Mouse (Mus musculus): ENCODE data around the gene Slc46a3. TPM values are rescaled to one million over a fixed set of nuclear protein-coding genes. Genes with fewer than 3 reads are reported as not detected.
"Not testable (repeated sequence)": the region's sequence is repeated elsewhere in the genome, so short reads cannot be mapped to it uniquely, and the experiment has no call there.

Slc46a3 gene
- polyA plus RNA-seq, 1 experiment from 2014 or later, result 2.9 TPM

DNA sequence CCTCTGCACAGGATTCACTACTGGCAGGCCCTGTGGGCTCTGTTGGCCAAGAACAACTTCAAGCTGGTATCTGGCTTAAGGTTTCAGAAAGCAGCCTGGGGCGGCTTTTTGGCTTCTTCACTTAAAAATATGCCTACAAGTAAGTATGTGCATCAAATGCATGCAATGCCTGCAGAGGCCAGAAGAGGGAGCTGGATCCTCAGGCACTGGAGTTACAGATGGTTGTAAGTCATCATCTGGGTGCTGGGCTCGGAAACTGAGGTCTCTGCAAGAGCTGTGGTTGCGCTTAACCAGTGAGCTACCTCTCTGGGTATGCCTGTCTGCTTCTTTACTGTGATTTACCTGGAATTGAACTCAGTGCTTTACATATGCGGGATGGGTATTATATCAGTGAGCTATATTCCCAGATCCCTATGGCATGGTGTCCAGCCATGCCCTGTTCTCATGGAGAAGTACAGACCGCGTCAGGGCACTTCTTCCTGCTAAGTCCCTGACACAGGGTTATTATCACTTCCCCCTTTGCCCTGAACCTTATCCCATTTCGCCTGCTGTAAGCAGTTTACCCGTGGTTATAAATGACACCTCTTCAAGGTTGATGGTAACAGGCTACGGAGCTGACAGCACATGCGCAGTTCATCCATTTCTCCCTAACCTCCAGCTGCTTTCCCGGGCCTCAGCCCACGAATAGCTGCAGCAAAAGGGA lies 16.3 kb upstream of the Slc46a3 start:
- H3K4me2 ChIP-seq, result no peak overlapping the region
- H3K4me3 ChIP-seq, result no peak overlapping the region
- H3K4me1 ChIP-seq, result peaks cover 9% of the 10 kb centered on the region; the same call in 1 of the 2 replicates
- no peaks in the 10 kb centered on the region for H3K36me3 ChIP-seq
- H3K27me3 ChIP-seq, result no peaks in the 10 kb centered on the region
- 74% methylated on average over 12 of the region's 12 CpGs for WGBS
- no peaks in the 10 kb centered on the region for H3K9me3 ChIP-seq
- ATAC-seq (ENCODE audit: insufficient number of reproducible peaks, low FRiP score, low TSS enrichment, low read depth), result no peak
- no peak overlapping the region for H3K27ac ChIP-seq
- no peak overlapping the region for H3K9ac ChIP-seq

DNA sequence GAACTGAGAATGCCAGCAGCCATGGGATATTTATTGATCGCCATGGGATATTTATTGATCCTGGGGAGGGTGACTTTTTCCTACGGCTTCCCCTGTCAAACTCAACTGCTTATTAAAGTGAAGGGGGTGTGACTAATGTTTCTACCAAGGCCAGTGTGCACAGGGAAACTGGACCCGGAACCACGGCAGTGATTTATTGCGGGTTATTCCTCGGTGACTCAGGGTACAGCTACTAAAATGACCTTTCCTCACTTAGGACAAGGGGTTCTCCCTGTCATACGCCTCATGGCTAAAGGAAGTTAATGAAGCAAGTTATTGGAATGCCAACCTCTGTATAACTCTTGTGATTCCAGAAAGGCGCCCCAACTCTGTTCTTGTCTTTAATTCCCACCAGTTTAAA lies 13.2 kb upstream of the Slc46a3 start:
- H3K9ac ChIP-seq, result no peak overlapping the region
- no peak overlapping the region for H3K27ac ChIP-seq
- H3K27me3 ChIP-seq, result no peaks in the 10 kb centered on the region
- H3K4me2 ChIP-seq, result no peak overlapping the region
- WGBS, result 78% methylated on average over 8 of the region's 8 CpGs
- no peak overlapping the region for H3K4me3 ChIP-seq
- H3K4me1 ChIP-seq, result no peaks in the 10 kb centered on the region
- no peak for ATAC-seq (ENCODE audit: insufficient number of reproducible peaks, low FRiP score, low TSS enrichment, low read depth)
- no peaks in the 10 kb centered on the region for H3K36me3 ChIP-seq
- no peaks in the 10 kb centered on the region for H3K9me3 ChIP-seq

- Histone ChIP-seq H3K4me3 (no peak overlapping the region), H3K4me1 (no peaks in the 10 kb centered on the region), H3K27ac (no peak overlapping the region), H3K27me3 (no peaks in the 10 kb centered on the region), H3K36me3 (no peaks in the 10 kb centered on the region), H3K4me2 (no peak overlapping the region), H3K9ac (no peak overlapping the region), H3K9me3 (no peaks in the 10 kb centered on the region)
- WGBS, result 47% methylated on average over 11 of the region's 11 CpGs
- no peak for ATAC-seq (ENCODE audit: insufficient number of reproducible peaks, low FRiP score, low TSS enrichment, low read depth)
Observed at GRCm38 (mm10) chr5:147907144-147907543, 12.5 kb upstream of the Slc46a3 start.

DNA sequence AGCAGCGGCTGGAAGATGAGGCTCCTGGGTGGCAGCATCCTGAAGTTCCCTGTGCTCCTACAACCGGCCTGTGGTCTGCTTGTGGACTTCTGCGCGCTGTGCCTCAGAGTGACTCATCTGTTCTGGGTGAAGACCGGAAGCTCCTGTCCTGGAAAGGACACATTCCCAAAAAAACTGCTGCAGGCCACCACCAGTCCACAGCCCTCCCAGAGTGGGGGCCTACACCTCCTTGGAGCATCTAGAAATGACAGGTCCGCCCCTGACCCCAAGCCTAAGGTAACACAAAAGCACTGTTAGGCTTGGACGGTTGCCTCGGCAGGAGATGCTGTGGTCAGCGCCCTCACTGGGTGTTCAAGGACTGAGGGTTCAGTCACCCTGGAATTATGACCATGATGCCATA lies 8.6 kb upstream of the Slc46a3 start:
- Histone ChIP-seq H3K4me2 (no peak overlapping the region), H3K4me3 (no peak overlapping the region), H3K9ac (no peak overlapping the region), H3K27ac (no peak overlapping the region), H3K4me1 (no peaks in the 10 kb centered on the region), H3K9me3 (no peaks in the 10 kb centered on the region), H3K36me3 (no peaks in the 10 kb centered on the region), H3K27me3 (no peaks in the 10 kb centered on the region)
- 88% methylated on average over 9 of the region's 9 CpGs for whole genome bisulfite sequencing
- ATAC-seq (ENCODE audit: insufficient number of reproducible peaks, low FRiP score, low TSS enrichment, low read depth), result no peak

DNA sequence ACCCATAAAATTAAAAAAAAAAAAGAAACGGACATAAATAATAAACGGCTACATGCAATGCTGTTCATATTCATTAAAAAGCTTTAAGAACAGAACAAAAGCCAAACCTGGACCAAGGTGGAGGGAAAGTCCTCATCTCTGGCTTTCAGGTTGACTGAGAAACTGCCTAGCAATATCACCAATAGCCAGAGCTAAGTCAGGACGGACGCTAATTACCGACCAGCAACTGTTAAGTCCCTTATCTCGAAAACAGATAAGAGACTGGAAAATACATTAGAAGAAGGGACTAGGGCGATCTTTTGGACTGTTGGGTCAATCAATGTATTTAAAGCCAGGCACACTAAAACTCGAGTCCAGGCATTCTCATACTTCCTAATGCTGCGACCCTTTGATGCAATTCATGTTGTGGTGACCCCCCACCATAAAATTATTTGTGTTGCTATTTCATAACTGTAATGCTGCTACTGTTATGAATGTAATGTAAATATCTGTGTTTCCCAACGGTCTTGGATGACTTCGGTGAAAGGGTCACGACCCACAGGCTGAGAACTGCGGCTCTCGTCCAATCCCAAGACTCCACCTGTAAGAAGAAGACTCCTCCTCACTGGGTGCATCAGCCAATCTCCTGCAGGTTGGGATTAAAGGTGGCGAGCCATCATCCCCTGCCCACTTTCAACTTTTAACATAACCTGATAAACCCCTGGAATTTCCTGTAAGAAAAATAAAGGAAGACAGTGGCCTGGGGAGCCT lies 7.6 kb upstream of the Slc46a3 start:
- H3K36me3 ChIP-seq, result no peaks in the 10 kb centered on the region
- no peaks in the 10 kb centered on the region for H3K9me3 ChIP-seq
- 79% methylated on average over 15 of the region's 15 CpGs for WGBS
- H3K4me3 ChIP-seq, result no peak overlapping the region
- H3K9ac ChIP-seq, result no peak overlapping the region
- H3K4me2 ChIP-seq, result no peak overlapping the region
- no peak overlapping the region for H3K27ac ChIP-seq
- no peaks in the 10 kb centered on the region for H3K27me3 ChIP-seq
- H3K4me1 ChIP-seq, result no peaks in the 10 kb centered on the region
- no peak for ATAC-seq (ENCODE audit: insufficient number of reproducible peaks, low FRiP score, low TSS enrichment, low read depth)

DNA sequence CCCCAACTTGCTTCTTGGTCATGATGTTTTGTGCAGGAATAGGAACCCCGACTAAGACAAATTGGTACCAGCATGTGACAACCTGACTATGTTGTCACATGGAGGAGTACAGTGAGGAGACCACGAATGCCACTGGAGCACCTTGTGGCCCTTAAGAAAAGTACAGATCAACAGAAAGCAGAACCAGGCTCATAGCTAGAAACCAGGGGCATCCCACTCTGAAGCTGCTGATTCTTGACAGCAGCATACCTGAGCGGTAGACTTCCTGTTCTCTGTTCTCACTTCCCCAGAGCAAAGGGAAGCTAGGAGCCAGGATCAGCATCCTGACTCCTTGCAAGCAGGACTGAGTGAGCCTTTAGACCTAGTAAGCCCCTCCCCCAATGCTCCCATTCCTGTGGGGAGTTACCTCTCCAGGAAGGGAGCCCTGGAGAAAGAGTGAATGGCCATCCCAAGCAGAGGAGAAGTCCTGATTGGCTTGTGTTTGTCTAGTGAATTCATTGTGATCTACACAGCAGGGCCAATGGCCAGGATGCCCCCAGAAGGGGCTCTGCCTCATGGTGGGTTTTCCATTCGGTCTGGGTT lies 4.4 kb upstream of the Slc46a3 start:
- H3K27ac ChIP-seq, result no peak overlapping the region
- 62% methylated on average over 4 of the region's 4 CpGs for WGBS

GRCm38 (mm10) chr5:147898254-147898653 lies 3.6 kb upstream of the Slc46a3 start:
- no peaks in the 10 kb centered on the region for H3K36me3 ChIP-seq
- H3K9ac ChIP-seq, result no peak overlapping the region
- no peak for ATAC-seq (ENCODE audit: insufficient number of reproducible peaks, low FRiP score, low TSS enrichment, low read depth)
- peaks cover 17% of the 10 kb centered on the region for H3K27me3 ChIP-seq
- no peak overlapping the region for H3K4me2 ChIP-seq
- no peak overlapping the region for H3K27ac ChIP-seq
- H3K9me3 ChIP-seq, result no peaks in the 10 kb centered on the region
- H3K4me1 ChIP-seq, result peaks cover 11% of the 10 kb centered on the region; the same call in 1 of the 2 replicates
- 74% methylated on average over 1 of the region's 2 CpGs for WGBS
- no peak overlapping the region for H3K4me3 ChIP-seq

More for the DNA sequence above, 4.4 kb upstream of the Slc46a3 start:
- Histone ChIP-seq H3K9me3 (no peaks in the 10 kb centered on the region), H3K36me3 (no peaks in the 10 kb centered on the region), H3K27me3 (peaks cover 10% of the 10 kb centered on the region), H3K4me3 (no peak overlapping the region), H3K4me1 (peaks cover 8% of the 10 kb centered on the region; the same call in 1 of the 2 replicates), H3K9ac (no peak overlapping the region), H3K4me2 (no peak overlapping the region)
- ATAC-seq (ENCODE audit: insufficient number of reproducible peaks, low FRiP score, low TSS enrichment, low read depth), result no peak

DNA sequence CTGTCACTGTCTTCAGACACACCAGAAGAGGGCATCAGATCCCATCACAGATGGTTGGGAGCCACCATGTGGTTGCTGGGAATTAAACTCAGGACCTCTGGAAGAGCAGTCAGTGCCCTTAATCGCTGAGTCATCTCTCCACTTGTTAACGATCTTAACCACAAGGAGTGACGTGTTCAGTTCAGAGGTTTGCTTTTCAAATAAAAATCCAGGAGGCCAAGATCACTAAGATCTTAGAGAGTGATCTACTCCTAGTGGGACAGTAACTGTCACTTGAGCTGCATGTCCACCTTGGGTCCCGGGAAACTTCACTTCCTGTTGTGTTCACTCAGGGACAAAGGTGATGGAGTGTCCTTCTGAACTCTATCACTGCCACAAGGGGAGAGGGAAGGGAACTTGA lies 1.9 kb upstream of the Slc46a3 start:
- H3K4me2 ChIP-seq; H3K9me3 ChIP-seq; H3K9ac ChIP-seq; ATAC-seq (ENCODE audit: insufficient number of reproducible peaks, low FRiP score, low TSS enrichment, low read depth); H3K27ac ChIP-seq; H3K36me3 ChIP-seq; H3K4me3 ChIP-seq: not testable (repeated sequence)
- Histone ChIP-seq H3K4me1 (peaks cover 11% of the 10 kb centered on the region; the same call in 1 of the 2 replicates), H3K27me3 (peaks cover 28% of the 10 kb centered on the region)
- 65% methylated on average over 4 of the region's 4 CpGs for WGBS

DNA sequence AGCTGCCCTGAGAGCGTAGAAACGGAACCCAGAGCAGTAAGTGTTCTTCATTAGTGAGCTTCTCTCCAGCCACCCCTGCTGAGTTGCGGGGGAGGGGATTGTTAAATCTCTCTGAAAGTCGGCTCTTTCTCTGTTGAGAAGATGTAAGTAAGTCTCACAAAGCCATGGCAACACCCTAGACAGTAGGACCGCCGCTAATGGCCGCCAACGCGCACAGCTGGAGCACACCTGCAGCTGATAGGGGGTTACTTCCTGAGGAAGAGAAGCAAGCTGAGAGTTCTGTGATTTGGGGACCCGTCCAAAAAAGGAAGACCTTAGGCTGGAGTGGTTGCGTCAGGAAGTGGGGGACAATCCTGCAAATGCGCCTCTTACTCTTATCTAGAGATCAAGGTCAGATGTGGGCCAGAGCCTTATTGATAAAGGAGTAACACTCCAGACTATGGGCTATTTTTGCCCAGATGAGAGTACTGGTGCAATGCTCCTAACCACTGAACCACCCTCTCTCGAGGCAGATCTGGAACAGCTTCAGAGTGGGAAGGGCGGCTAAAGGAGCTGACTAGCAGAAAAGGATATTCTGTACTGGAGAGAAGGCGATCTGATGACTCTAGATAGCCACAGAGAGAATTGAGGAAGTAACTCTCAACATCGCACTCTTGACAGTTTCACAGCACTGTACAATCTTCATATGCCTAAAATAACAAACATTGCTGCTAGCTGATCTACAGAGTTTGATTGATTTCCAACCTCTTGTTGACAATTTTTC lies 1.0 kb upstream of the Slc46a3 start:
- Histone ChIP-seq H3K9ac (no peak overlapping the region), H3K27me3 (peaks cover 28% of the 10 kb centered on the region), H3K4me2 (peak overlapping the region; percentile 95), H3K4me1 (peaks cover 11% of the 10 kb centered on the region; the same call in 1 of the 2 replicates), H3K27ac (no peak overlapping the region), H3K4me3 (peak overlapping the region; percentile 58; the same call in 1 of the 2 replicates), H3K9me3 (no peaks in the 10 kb centered on the region), H3K36me3 (no peaks in the 10 kb centered on the region)
- WGBS, result 26% methylated on average over 16 of the region's 16 CpGs
- ATAC-seq (ENCODE audit: insufficient number of reproducible peaks, low FRiP score, low TSS enrichment, low read depth), result no peak

DNA sequence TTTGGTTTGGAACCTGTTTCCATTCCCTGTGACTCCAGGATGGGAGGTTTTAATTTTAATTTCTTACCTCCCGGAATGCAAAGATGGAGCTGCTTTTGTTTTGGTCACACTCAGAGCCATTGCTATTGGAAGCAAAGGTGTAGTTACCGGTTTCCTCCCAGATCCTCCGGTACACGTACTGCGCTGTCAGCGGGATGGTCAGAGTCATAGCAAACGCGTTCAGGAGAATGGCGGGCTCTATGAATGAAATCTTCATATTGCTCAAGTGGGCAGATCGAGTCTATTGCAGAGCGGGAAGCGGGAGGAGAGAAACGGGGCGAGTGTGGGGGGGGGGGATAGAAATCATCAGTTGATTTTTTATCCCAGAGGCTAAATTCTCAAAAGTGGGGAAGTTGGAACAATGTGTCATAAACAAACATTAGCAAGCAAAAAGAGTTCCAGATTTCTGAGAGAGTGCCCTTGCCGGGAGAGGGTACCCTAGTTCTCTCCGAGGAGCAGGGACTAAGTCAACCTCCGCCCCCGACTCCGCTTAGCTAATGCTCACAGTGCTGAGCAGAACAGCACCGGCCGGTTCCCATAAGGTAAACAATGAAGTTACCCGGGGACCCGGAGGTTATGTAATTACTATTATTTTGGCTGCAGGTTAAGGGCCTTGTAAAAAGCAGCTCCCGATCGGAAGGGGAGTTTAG lies 705 bp downstream of the Slc46a3 start:
- no peak for ATAC-seq (ENCODE audit: insufficient number of reproducible peaks, low FRiP score, low TSS enrichment, low read depth)
- Histone ChIP-seq H3K27me3 (peaks cover 28% of the 10 kb centered on the region), H3K4me3 (peak overlapping the region; percentile 58), H3K9me3 (no peaks in the 10 kb centered on the region), H3K27ac (no peak overlapping the region), H3K36me3 (no peaks in the 10 kb centered on the region), H3K4me1 (peaks cover 11% of the 10 kb centered on the region; the same call in 1 of the 2 replicates), H3K9ac (peak overlapping the region; percentile 29; the same call in 1 of the 2 replicates), H3K4me2 (peak overlapping the region; percentile 95)
- 2% methylated on average over 25 of the region's 25 CpGs for WGBS

GRCm38 (mm10) chr5:147893143-147893542 lies 1.5 kb downstream of the Slc46a3 start:
- H3K4me2 ChIP-seq, result no peak overlapping the region
- no peaks in the 10 kb centered on the region for H3K36me3 ChIP-seq
- H3K27me3 ChIP-seq, result peaks cover 28% of the 10 kb centered on the region
- peaks cover 11% of the 10 kb centered on the region; the same call in 1 of the 2 replicates for H3K4me1 ChIP-seq
- no peaks in the 10 kb centered on the region for H3K9me3 ChIP-seq
- no peak overlapping the region for H3K9ac ChIP-seq
- ATAC-seq (ENCODE audit: insufficient number of reproducible peaks, low FRiP score, low TSS enrichment, low read depth), result no peak
- H3K4me3 ChIP-seq, result no peak overlapping the region
- H3K27ac ChIP-seq, result no peak overlapping the region
- 25% methylated on average over 9 of the region's 9 CpGs for WGBS
